Mouse (Mus musculus) thymus, adult 2 months (tissue): Measurements from ENCODE around the gene Rps16.

ENCODE experiments used
- CTCF ChIP-seq: fragments of 200-500 bp; IDR thresholded peaks from 2 replicates; pipeline ENCODE4 v1.5.1; 2012; ENCODE audit warnings: mild to moderate bottlenecking, control low read depth, low read length, moderate library complexity, borderline replicate concordance; ENCODE audit not compliant: control insufficient read depth, poor library complexity, insufficient read depth; ENCODE audit errors: extremely low read depth
- POLR2A ChIP-seq: fragments of 200-500 bp; IDR thresholded peaks from 2 replicates; pipeline ENCODE4 v1.6.1; 2012; ENCODE audit warnings: mild to moderate bottlenecking, low read length, control low read depth, moderate library complexity; ENCODE audit not compliant: control insufficient read depth, poor library complexity, insufficient read depth; ENCODE audit errors: extremely low read depth

DNA sequence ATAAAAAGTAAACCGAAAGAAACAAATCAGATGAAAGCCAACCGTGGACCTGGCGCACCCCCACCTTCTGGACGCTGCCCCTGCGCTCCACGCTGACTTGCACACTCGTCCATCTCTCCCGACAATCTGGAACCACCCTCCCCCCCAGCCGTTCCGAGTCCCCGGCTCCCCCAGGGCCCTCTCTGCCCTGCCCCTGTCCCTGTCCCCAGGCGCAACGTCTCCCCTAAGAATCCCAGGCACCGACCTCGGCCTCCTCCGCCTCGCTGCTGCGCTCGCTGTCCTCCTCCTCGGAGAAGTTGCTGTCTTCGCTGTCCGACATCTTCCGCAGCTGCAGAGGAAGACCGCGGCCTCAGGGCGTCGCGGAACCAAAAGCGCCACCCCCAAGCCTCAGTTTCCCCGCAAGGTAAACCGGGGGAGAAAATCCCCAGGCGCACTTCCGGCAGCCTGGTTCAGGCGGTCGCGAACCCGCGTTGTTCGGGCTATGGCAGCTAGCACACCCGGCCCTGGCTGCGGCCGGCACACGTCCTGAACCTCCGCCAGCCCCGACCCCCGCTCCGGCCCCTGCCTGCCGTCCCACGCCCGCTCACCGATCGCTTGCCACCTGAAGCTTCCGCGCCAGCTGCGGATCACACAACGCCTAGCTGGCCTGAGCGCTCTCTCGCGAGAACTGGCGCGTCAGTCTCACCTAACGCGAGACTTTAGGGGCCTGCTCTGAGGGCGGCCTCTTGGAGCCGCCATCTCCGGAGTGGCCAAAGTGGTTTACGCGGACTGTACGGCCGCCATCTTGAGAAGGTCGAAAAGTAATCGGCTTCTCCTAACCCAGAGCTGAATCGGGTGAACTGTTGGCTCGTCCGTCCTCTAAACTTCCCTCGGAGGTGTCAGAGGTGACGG lies 12.1 kb upstream of the Rps16 start, which contains the start of gene Supt5:
- TF ChIP-seq CTCF (peak; percentile 60; the same call in 1 of the 2 replicates), POLR2A (peak; percentile 92)
